ENCODE assay signal across 12 mouse cellular contexts in genomic region chrX:70897110-70897721, GRCm38 (mm10).
A peak's percentile ranks its signal among the peaks of the same experiment; 100 is the strongest.
DNase-seq lines count a peak whose midpoint lies in the region; ATAC-seq lines count a peak whose summit lies in the region.
"Had no signal": no experiment of that assay in that cellular context is flagged by ENCODE, and none has a peak within 500 bp of the region (broad histone marks: within the 10 kb centered on the region; RNA-seq: fewer than 3 reads in every experiment).

No protein-coding gene starts in this region.

- H3K4me2 ChIP-seq in heart, embryonic 13.5 days, result no peak overlapping the region

- H3K9me3 ChIP-seq in heart, embryonic 13.5 days, result no peaks in the 10 kb centered on the region
- H3K9me3 ChIP-seq: hindbrain, embryonic 10.5 days had no signal

- no peak for ATAC-seq in heart, embryonic 13.5 days (ENCODE audit: extremely low read depth, insufficient number of reproducible peaks, low FRiP score, low TSS enrichment)
- ATAC-seq in frontal cortex, adult (ENCODE audit: low TSS enrichment), result no peak
- ATAC-seq: liver, postnatal 0 days; midbrain, embryonic 16.5 days had no signal

- DNase-seq in heart, postnatal 25 days (ENCODE audit: low spot score), result no peak
- peak; percentile 51 for DNase-seq in Muller cell, postnatal 12 days (ENCODE audit: inconsistent ontology term)
- peak; percentile 0 for DNase-seq in embryo, embryonic 9.5 days (ENCODE audit: extremely low spot score)
- peak; percentile 7 to 37 for DNase-seq in kidney, postnatal 4 days
- DNase-seq in adrenal gland, adult (ENCODE audit: inconsistent age in 2 of 2, low spot score in 1 of 2), result no peak
- no peak for DNase-seq in adrenal gland, postnatal 4 days (ENCODE audit: low spot score in 2 of 2)
- DNase-seq: liver, postnatal 0 days; right cerebral cortex, postnatal 4 days had no signal

- no peak overlapping the region for H3K9ac ChIP-seq in heart, embryonic 13.5 days
- H3K9ac ChIP-seq: liver, postnatal 0 days had no signal

- H3K4me1 ChIP-seq in heart, embryonic 13.5 days, result peaks cover 28% of the 10 kb centered on the region
- H3K4me1 ChIP-seq: hindbrain, embryonic 10.5 days had no signal

- H3K27ac ChIP-seq in heart, embryonic 13.5 days (replicated peaks), result peak overlapping the region; percentile 63
- H3K27ac ChIP-seq: hindbrain, embryonic 10.5 days had no signal

- intact Hi-C loops in heart, postnatal 25 days (cut with DNase I), result loop anchor here (10.0 kb wide), 1 partner anchor 82 kb away; no protein-coding TSS in a partner anchor

- WGBS in heart, embryonic 13.5 days, result 37% methylated on average over 2 of the region's 2 CpGs

- H3K4me3 ChIP-seq in heart, embryonic 13.5 days, result no peak overlapping the region
- H3K4me3 ChIP-seq: hindbrain, embryonic 10.5 days had no signal

- H3K27me3 ChIP-seq in heart, embryonic 13.5 days (replicated peaks), result 0 out of 2 replicates have a peak, but pooled peaks cover 5% of the 10 kb centered on the region

- no peaks in the 10 kb centered on the region for H3K36me3 ChIP-seq in heart, embryonic 13.5 days
- H3K36me3 ChIP-seq: hindbrain, embryonic 10.5 days had no signal

Comparison
In these comparisons a context has a peak if more than half of its experiments do, and no peak if none do; other contexts are left out.
1. DNase-seq: peak in Muller cell, postnatal 12 days (single experiment), embryo, embryonic 9.5 days (single experiment) and kidney, postnatal 4 days (2 of 2); none in heart, postnatal 25 days (single experiment), adrenal gland, adult (0 of 2) and adrenal gland, postnatal 4 days (0 of 2).